Comparison of ENCODE assay signal across 1 mouse cellular context in the genomic region with DNA sequence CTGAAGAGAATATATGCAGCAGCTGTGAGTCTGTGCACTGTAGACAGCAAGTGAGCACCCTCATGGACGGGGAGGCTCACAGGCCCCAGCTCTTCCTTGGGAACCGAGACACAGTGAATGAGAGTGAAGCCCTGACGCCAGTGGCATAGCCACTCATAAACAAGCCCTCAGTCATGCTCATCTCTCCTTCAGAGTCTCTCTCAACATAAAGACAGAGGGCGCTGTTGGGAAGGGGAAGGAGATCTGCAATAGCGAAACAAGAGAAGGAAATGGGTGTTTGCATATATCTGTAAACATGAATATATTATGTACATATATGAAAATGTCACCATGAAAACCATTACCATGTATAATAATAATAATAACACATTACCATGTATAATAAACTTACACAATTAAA.
A peak's percentile ranks its signal among the peaks of the same experiment; 100 is the strongest.
TF ChIP-seq lines count a peak whose summit lies in the region.

No protein-coding gene starts in this region.

TF ChIP-seq in CH12.LX, 34 proteins besides CTCF, POLR2A, EP300 and RAD21:
- TF ChIP-seq SMC3 (IDR thresholded peaks at IDR 0.05; ENCODE audit: low read depth, low read length), result peak; percentile 14; the same call in 1 of the 2 replicates
- TF ChIP-seq PAX5 (IDR thresholded peaks at IDR 0.05; ENCODE audit: low read length), result no peak
